Mouse (Mus musculus) megakaryocyte, embryonic 14.5 days (primary cell): ENCODE measurements around the gene Olfr986. TPM values are rescaled to one million over a fixed set of nuclear protein-coding genes. Genes with fewer than 3 reads are reported as not detected.

ENCODE experiments used
- H3K27me3 ChIP-seq: replicated peaks from 2 replicates; pipeline ENCODE3; 2012; ENCODE audit warnings: inconsistent platforms
- H3K36me3 ChIP-seq: replicated peaks from 2 replicates; pipeline ENCODE3; 2012; ENCODE audit warnings: low read length, inconsistent platforms, mixed read lengths
- H3K4me1 ChIP-seq: 2 replicates; pipeline ENCODE4 v1.6.1; 2012; ENCODE audit warnings: inconsistent platforms
- H3K4me3 ChIP-seq: replicated peaks from 2 replicates; pipeline ENCODE3; 2012; ENCODE audit warnings: moderate library complexity, mild to moderate bottlenecking, inconsistent platforms
- H3K9me3 ChIP-seq: 2 replicates; pipeline ENCODE4 v1.6.1; 2012; ENCODE audit warnings: inconsistent platforms
- FLI1 ChIP-seq: IDR thresholded peaks from 2 replicates; pipeline ENCODE4 v1.6.1; 2012; ENCODE audit warnings: low read length, inconsistent platforms, mixed read lengths
- GATA1 ChIP-seq: IDR thresholded peaks from 3 replicates; pipeline ENCODE4 v1.6.1; 2012; ENCODE audit warnings: mixed read lengths, low read length, inconsistent platforms, borderline replicate concordance
- polyA plus RNA-seq: library from polyadenylated mRNA; stranded (reverse); fragments of >175 nt; gene quantifications from 2 replicates; pipeline ENCODE4 v1.2.3, GENCODE M21; 2012; ENCODE audit warnings: low replicate concordance; ENCODE audit not compliant: insufficient read depth

Olfr986 gene
- polyA plus RNA-seq, 1 experiment: not detected

DNA sequence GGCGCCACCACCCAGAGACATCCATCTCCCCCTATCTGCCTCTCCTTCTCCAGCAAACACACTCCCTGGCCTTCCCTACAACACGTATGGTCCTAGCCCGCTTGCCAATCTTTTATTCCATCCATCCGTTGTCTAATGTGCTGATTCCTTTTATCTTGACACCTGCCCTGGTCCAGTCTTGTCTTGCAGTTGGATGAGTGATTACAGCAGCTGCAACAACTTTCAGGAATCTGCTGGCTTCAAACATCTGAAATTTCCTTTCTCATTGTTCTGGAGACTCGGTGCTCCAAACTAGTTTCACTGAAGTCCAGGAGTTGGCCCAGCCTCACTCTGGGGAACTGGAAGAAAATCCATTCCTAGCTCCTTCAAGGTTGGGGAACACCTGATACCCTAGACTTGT, 48.8 kb downstream of the Olfr986 start:
- TF ChIP-seq FLI1 (no peak), GATA1 (no peak)
- Histone ChIP-seq H3K27me3 (peaks cover 31% of the 10 kb centered on the region), H3K9me3 (peaks cover 13% of the 10 kb centered on the region), H3K36me3 (no peaks in the 10 kb centered on the region), H3K4me3 (no peak overlapping the region), H3K4me1 (peaks cover 10% of the 10 kb centered on the region)

DNA sequence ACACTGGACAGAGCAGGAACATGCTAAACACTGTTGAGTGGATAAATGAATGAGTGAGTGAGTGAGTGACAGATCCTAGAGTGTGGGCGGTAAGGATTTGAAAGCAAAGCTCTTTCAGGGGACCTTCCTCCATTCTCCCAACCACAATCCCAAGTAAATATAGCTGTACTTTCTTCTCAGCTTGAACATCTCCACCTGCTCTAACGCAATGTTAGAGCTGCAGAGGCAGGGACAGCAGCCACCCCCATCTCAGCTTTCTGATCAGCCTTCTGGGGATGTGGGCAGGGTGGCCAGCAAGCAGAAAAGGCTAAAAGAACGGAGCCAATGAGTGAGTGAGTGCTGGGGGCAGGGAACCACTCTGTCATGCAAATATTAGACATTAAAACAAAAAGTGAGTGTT, 50.3 kb downstream of the Olfr986 start:
- H3K4me1 ChIP-seq: peaks cover 10% of the 10 kb centered on the region
- no peak overlapping the region for H3K4me3 ChIP-seq
- TF ChIP-seq GATA1 (no peak), FLI1 (no peak)
- H3K9me3 ChIP-seq: peaks cover 13% of the 10 kb centered on the region
- peaks cover 28% of the 10 kb centered on the region for H3K27me3 ChIP-seq
- H3K36me3 ChIP-seq: no peaks in the 10 kb centered on the region

DNA sequence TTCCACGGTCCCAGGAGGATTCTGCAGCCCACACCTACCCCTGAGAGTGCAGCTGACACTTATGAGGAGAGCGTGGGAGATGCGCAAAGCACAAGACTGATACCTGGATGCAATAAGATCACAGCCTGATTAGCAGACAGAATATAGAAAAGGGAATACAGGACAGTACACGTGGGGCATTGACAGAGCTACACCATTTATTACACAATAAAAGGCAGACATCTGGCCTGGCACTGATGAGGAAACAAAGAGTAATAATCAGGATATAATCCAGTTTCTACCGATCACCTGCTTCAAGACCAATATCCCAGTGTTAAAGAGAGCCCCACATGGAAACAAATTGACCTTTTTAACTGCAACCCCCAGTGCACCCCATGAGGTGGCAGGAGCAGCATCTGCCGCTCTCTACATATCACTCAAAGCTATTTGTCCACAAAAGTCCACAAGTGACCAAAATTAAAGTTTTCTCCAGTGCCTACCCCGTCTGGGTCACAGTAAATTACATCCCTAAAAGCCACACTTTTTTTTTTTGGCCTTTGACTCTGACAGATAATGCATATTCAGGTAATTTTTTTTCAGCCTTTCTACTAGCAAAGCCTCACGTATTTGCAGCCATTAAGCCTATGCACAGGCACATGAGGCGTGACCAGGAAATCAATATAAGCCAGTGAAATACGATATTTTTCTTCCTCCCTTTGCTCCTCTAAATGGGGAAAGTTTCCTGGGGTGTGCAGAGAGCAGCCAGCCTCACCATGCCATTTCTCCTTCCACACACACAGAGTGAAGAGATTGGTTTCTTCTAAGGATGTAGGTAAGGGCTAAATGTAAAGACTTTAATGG, 53.7 kb downstream of the Olfr986 start:
- H3K27me3 ChIP-seq: peaks cover 31% of the 10 kb centered on the region
- no peaks in the 10 kb centered on the region for H3K4me1 ChIP-seq
- H3K4me3 ChIP-seq: no peak overlapping the region
- TF ChIP-seq FLI1: no peak
- peaks cover 13% of the 10 kb centered on the region for H3K9me3 ChIP-seq
- no peaks in the 10 kb centered on the region for H3K36me3 ChIP-seq

DNA sequence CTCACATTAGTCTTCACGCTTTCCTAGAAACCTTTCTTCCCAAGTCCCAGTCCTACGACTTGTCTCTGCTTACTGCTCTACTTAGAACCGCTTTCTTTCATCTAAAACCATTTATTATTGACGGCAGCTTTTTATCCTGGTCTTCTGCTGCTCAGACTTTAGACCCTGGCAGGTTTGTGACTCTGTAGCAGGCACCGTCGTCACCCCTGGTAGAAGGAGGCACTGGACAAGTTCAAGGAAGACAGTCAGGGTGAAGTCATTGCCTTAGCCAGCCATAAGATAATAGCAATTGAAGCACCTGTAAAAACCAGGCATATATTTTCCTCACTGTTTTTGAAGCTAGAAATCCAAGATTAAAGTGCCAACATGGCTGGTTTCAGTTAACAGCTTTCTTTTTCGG, 54.5 kb downstream of the Olfr986 start:
- Histone ChIP-seq H3K4me1 (no peaks in the 10 kb centered on the region), H3K27me3 (peaks cover 32% of the 10 kb centered on the region), H3K4me3 (no peak overlapping the region), H3K36me3 (no peaks in the 10 kb centered on the region), H3K9me3 (peaks cover 20% of the 10 kb centered on the region)
- TF ChIP-seq GATA1 (no peak), FLI1 (no peak)

Other genes with a start within 250 kb of the Olfr986 start
- not detected in 2 replicates for gene Olfr974, start 243.4 kb upstream of the Olfr986 start, polyA plus RNA-seq
- not detected in 2 replicates for gene Olfr975, start 228.9 kb upstream of the Olfr986 start, polyA plus RNA-seq
- not detected in 2 replicates for gene Olfr976, start 219.8 kb upstream of the Olfr986 start, polyA plus RNA-seq
- not detected in 2 replicates for gene Olfr978, start 188.8 kb upstream of the Olfr986 start, polyA plus RNA-seq
- not detected in 2 replicates for gene Olfr979, start 177.5 kb upstream of the Olfr986 start, polyA plus RNA-seq
- gene Olfr980, start 171.3 kb upstream of the Olfr986 start, polyA plus RNA-seq: not detected in 2 replicates
- gene Olfr981, start 159.5 kb upstream of the Olfr986 start, polyA plus RNA-seq: 0.39 TPM in 1 of 2 replicates, not detected in the other
- gene Olfr982, start 107.1 kb upstream of the Olfr986 start, polyA plus RNA-seq: not detected in 2 replicates
- gene Olfr983, start 87.3 kb upstream of the Olfr986 start, polyA plus RNA-seq: not detected in 2 replicates
- not detected in 2 replicates for gene Olfr984, start 66.7 kb upstream of the Olfr986 start, polyA plus RNA-seq
- not detected in 2 replicates for gene Olfr985, start 50.7 kb upstream of the Olfr986 start, polyA plus RNA-seq
- gene Tmem225, start 32.8 kb upstream of the Olfr986 start, polyA plus RNA-seq: not detected in 2 replicates
- 0.17 TPM in 1 of 2 replicates, not detected in the other for gene Zfp202, start 11.4 kb downstream of the Olfr986 start, polyA plus RNA-seq
- gene Scn3b, start 88.3 kb downstream of the Olfr986 start, polyA plus RNA-seq: not detected in 2 replicates